Mouse (Mus musculus) C2C12 (cell line): Measurements from ENCODE around the gene Lipn. TPM values are rescaled to one million over a fixed set of nuclear protein-coding genes. Genes with fewer than 3 reads are reported as not detected.

Source experiments
- H3K27me3 ChIP-seq: one replicate; pipeline ENCODE4 v1.6.1; 2011; ENCODE audit not compliant: control insufficient read depth, insufficient read depth, insufficient read length
- H3K36me3 ChIP-seq: one replicate; pipeline ENCODE4 v1.6.1; 2011; ENCODE audit not compliant: control insufficient read depth, insufficient read depth
- H3K4me3 ChIP-seq: one replicate; pipeline ENCODE4 v1.5.1; 2011; ENCODE audit warnings: mild to moderate bottlenecking, control low read depth; ENCODE audit not compliant: poor library complexity, insufficient read depth, severe bottlenecking
- H3K79me2 ChIP-seq: one replicate; pipeline ENCODE4 v1.6.1; 2011; ENCODE audit not compliant: control insufficient read depth, insufficient read depth
- H3K79me3 ChIP-seq: one replicate; pipeline ENCODE4 v1.6.1; 2011; ENCODE audit warnings: low read depth, control low read depth
- H3ac ChIP-seq: one replicate; pipeline ENCODE3; 2011; ENCODE audit warnings: low read depth; ENCODE audit not compliant: control insufficient read depth, insufficient read length
- CEBPB ChIP-seq: IDR thresholded peaks from one replicate; pipeline ENCODE4 v1.6.1; 2011; ENCODE audit warnings: low read depth, mild to moderate bottlenecking, control low read depth, moderate library complexity
- CTCF ChIP-seq: IDR thresholded peaks from one replicate; pipeline ENCODE4 v1.5.1; 2011; ENCODE audit not compliant: control insufficient read depth, insufficient read depth, insufficient read length
- FOSL1 ChIP-seq: IDR thresholded peaks from one replicate; pipeline ENCODE4 v1.8.0; 2011; ENCODE audit warnings: mild to moderate bottlenecking, low read length; ENCODE audit not compliant: poor library complexity, insufficient read depth, severe bottlenecking
- MAX ChIP-seq: IDR thresholded peaks from one replicate; pipeline ENCODE4 v1.6.1; 2011; ENCODE audit warnings: mild to moderate bottlenecking, control low read depth
- MYOD1 ChIP-seq: IDR thresholded peaks from one replicate; pipeline ENCODE4 v1.6.1; 2011; ENCODE audit warnings: low read depth; ENCODE audit not compliant: control insufficient read depth, insufficient read length
- MYOG ChIP-seq: IDR thresholded peaks from one replicate; pipeline ENCODE4 v1.6.1; 2011; ENCODE audit not compliant: control insufficient read depth, insufficient read length; ENCODE audit errors: extremely low read depth
- USF1 ChIP-seq: IDR thresholded peaks from one replicate; pipeline ENCODE4 v1.6.1; 2011; ENCODE audit warnings: low read depth, mild to moderate bottlenecking, control low read depth, moderate library complexity
- polyA plus RNA-seq: library from polyadenylated mRNA; unstranded; fragments of >200 nt; fragmentation: generic; extraction: Trizol; gene quantifications from one replicate; pipeline ENCODE4 v1.2.1, GENCODE M21; 2012; ENCODE audit warnings: missing spikeins

Gene Lipn
- polyA plus RNA-seq, 1 experiment, result 0.06 TPM

GRCm38 (mm10) chr19:34051502-34051901 lies 15.7 kb upstream of the Lipn start:
- Histone ChIP-seq H3K36me3 (no peaks in the 10 kb centered on the region), H3K27me3 (no peaks in the 10 kb centered on the region), H3K79me2 (no peaks in the 10 kb centered on the region), H3ac (no peak overlapping the region), H3K4me3 (no peak overlapping the region), H3K79me3 (no peaks in the 10 kb centered on the region)
- TF ChIP-seq MYOD1 (no peak), CEBPB (no peak), CTCF (no peak), MAX (no peak), FOSL1 (no peak), MYOG (no peak), USF1 (no peak)

- no peaks in the 10 kb centered on the region for H3K27me3 ChIP-seq
- H3K79me2 ChIP-seq, result no peaks in the 10 kb centered on the region
- TF ChIP-seq CEBPB (no peak), MAX (no peak), CTCF (no peak), MYOD1 (no peak), USF1 (no peak), MYOG (no peak), FOSL1 (no peak)
- H3ac ChIP-seq, result no peak overlapping the region
- no peaks in the 10 kb centered on the region for H3K36me3 ChIP-seq
- no peak overlapping the region for H3K4me3 ChIP-seq
- no peaks in the 10 kb centered on the region for H3K79me3 ChIP-seq
Observed at GRCm38 (mm10) chr19:34063547-34063946, 3.6 kb upstream of the Lipn start.

GRCm38 (mm10) chr19:34064059-34064458 lies 3.1 kb upstream of the Lipn start:
- Histone ChIP-seq H3K79me2 (no peaks in the 10 kb centered on the region), H3K27me3 (no peaks in the 10 kb centered on the region), H3ac (no peak overlapping the region), H3K36me3 (no peaks in the 10 kb centered on the region), H3K79me3 (no peaks in the 10 kb centered on the region), H3K4me3 (no peak overlapping the region)
- TF ChIP-seq MYOD1 (no peak), USF1 (no peak), MYOG (no peak), CEBPB (no peak), CTCF (no peak), FOSL1 (no peak), MAX (no peak)

GRCm38 (mm10) chr19:34074239-34074638 lies 7.1 kb downstream of the Lipn start:
- no peaks in the 10 kb centered on the region for H3K79me3 ChIP-seq
- no peaks in the 10 kb centered on the region for H3K36me3 ChIP-seq
- no peak overlapping the region for H3K4me3 ChIP-seq
- H3K79me2 ChIP-seq, result no peaks in the 10 kb centered on the region
- no peaks in the 10 kb centered on the region for H3K27me3 ChIP-seq
- TF ChIP-seq MYOG, result no peak
- no peak for TF ChIP-seq FOSL1
- no peak for TF ChIP-seq MYOD1
- TF ChIP-seq MAX, result no peak
- no peak for TF ChIP-seq CEBPB
- TF ChIP-seq USF1, result no peak
- no peak overlapping the region for H3ac ChIP-seq

GRCm38 (mm10) chr19:34078130-34078529 lies 11.0 kb downstream of the Lipn start:
- Histone ChIP-seq H3K4me3 (no peak overlapping the region), H3ac (no peak overlapping the region), H3K27me3 (no peaks in the 10 kb centered on the region), H3K36me3 (no peaks in the 10 kb centered on the region), H3K79me3 (no peaks in the 10 kb centered on the region), H3K79me2 (no peaks in the 10 kb centered on the region)
- TF ChIP-seq USF1 (no peak), MAX (no peak)

- no peaks in the 10 kb centered on the region for H3K36me3 ChIP-seq
- no peaks in the 10 kb centered on the region for H3K27me3 ChIP-seq
- TF ChIP-seq MYOG, result no peak
- no peak for TF ChIP-seq MYOD1
- no peak for TF ChIP-seq FOSL1
- TF ChIP-seq CEBPB, result no peak
- no peak for TF ChIP-seq CTCF
- no peak for TF ChIP-seq MAX
- TF ChIP-seq USF1, result no peak
- H3K4me3 ChIP-seq, result no peak overlapping the region
- H3K79me2 ChIP-seq, result no peaks in the 10 kb centered on the region
- no peaks in the 10 kb centered on the region for H3K79me3 ChIP-seq
- H3ac ChIP-seq, result no peak overlapping the region
Observed at GRCm38 (mm10) chr19:34089011-34089680, 22.0 kb downstream of the Lipn start.
